Mouse (Mus musculus): ENCODE measurements around the gene Hoxd10. TPM values are rescaled to one million over a fixed set of nuclear protein-coding genes. Genes with fewer than 3 reads are reported as not detected.

The Hoxd10 gene
- total and polyA plus RNA-seq, 2 experiments = not detected

DNA sequence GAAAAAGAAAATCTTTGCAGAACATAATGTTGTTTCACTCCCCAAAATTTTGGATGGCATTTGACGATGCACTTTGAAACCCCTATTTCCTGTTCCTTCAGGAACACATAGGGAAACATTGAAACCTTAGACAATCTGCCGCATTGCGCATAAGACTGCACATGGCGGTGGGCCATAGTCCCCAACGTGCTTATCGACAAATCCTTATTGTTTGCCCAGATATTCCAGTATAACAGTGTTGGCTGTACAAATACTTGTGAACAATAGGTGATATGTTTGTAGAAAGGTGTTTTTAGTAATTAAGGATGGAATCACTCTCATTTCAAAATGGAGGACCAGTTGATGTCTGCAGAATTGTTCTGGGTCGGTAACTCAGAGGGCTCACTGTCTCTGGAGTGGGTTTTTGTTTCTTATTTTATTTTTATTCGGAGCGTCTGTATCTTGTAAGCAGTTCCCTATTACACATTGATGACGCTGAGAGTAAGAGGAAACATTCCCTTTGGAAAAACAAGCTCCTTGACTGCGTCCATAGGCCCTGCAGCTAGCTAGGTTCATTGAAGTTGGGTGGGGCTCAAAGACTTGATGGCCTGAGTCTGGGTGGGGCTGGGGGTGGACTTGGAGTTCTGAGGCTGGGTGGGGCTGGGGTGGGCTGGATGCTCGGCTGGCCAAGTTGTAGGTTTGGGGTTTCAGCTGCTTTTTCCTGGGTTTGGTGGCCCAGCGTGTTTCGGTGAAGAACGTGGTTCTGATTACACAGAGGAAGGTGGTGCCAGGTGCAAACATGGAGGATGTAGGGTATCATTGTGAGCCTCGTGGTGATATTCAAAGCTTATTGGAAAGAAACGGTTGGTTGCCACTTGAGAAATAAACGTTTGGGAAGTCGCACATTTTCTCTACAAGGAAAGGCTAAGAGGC lies 21.8 kb downstream of the Hoxd10 start:
- peaks cover 30% of the 10 kb centered on the region; the same call in 1 of the 2 replicates for H3K27me3 ChIP-seq (ENCODE audit: control insufficient read depth, insufficient read depth, low read length)
- H3K36me3 ChIP-seq (ENCODE audit: control insufficient read depth, insufficient read depth, low read length) = no peaks in the 10 kb centered on the region
- no peak overlapping the region for H3K9ac ChIP-seq (ENCODE audit: low read depth, low read length)
- no peak for DNase-seq (ENCODE audit: extremely low read depth, low read depth, low spot score)
- TF ChIP-seq CTCF (IDR thresholded peaks at IDR 0.05; ENCODE audit: low read depth, low read length) = no peak
- no peak for TF ChIP-seq POLR2A (IDR thresholded peaks at IDR 0.05; ENCODE audit: extremely low read depth, insufficient read depth, low read length)
- H3K27ac ChIP-seq (replicated peaks; ENCODE audit: insufficient read depth, low read depth, low read length) = no peak overlapping the region
- no peak overlapping the region for H3K4me3 ChIP-seq (ENCODE audit: insufficient read depth, low read depth, low read length)
- no peaks in the 10 kb centered on the region for H3K4me1 ChIP-seq (ENCODE audit: control insufficient read depth, insufficient read depth, low read length)
- WGBS = 14% methylated on average over 19 of the region's 19 CpGs
- no peaks in the 10 kb centered on the region for H3K79me2 ChIP-seq (ENCODE audit: control insufficient read depth, insufficient read depth, low read length)

DNA sequence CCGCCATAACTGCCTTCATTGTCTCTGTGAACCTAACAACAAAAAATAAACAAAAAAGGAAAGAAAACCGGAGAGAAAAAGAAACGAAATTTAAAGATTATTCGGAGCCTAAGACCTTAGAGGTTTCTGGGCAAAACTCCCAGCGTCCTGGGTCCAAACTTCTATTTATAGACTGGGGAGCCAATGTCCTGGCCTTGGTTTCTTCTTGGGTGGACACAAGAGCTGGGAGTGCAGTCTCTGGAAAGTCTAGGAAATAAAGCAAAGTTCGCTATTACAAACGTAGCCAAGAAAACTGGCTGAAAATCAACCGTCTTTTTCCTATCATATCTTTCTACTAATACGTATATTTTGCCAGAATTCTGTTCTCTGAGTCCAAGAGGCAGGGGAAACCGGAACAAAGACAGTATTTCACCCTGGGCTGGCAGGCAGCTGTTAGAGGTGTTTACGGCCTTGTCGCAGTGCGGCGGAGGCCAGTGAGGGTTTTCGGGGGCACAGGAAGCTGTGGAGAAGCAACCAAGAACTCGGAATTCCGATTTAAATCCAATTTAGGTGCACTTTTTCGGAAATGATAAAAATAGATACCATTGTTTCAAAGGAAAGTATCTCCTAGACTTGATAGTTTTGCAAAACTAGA lies 22.5 kb downstream of the Hoxd10 start:
- Histone ChIP-seq H3K4me1 (ENCODE audit: control insufficient read depth, insufficient read depth, low read length) (no peaks in the 10 kb centered on the region), H3K4me3 (ENCODE audit: insufficient read depth, low read depth, low read length) (no peak overlapping the region), H3K79me2 (ENCODE audit: control insufficient read depth, insufficient read depth, low read length) (no peaks in the 10 kb centered on the region), H3K27me3 (ENCODE audit: control insufficient read depth, insufficient read depth, low read length) (peaks cover 25% of the 10 kb centered on the region; the same call in 1 of the 2 replicates), H3K9ac (ENCODE audit: low read depth, low read length) (no peak overlapping the region), H3K36me3 (ENCODE audit: control insufficient read depth, insufficient read depth, low read length) (no peaks in the 10 kb centered on the region), H3K27ac (replicated peaks; ENCODE audit: insufficient read depth, low read depth, low read length) (no peak overlapping the region)
- 12% methylated on average over 18 of the region's 18 CpGs for WGBS
- no peak for DNase-seq (ENCODE audit: extremely low read depth, low read depth, low spot score)
- TF ChIP-seq POLR2A (IDR thresholded peaks at IDR 0.05; ENCODE audit: extremely low read depth, insufficient read depth, low read length) (no peak), CTCF (IDR thresholded peaks at IDR 0.05; ENCODE audit: low read depth, low read length) (no peak)

GRCm38 (mm10) chr2:74714881-74715280 lies 23.2 kb downstream of the Hoxd10 start:
- DNase-seq (ENCODE audit: extremely low read depth, low read depth, low spot score) = no peak
- H3K27ac ChIP-seq (replicated peaks; ENCODE audit: insufficient read depth, low read depth, low read length) = no peak overlapping the region

GRCm38 (mm10) chr2:74715504-74716241 lies 23.9 kb downstream of the Hoxd10 start:
- no peak overlapping the region for H3K4me3 ChIP-seq (ENCODE audit: insufficient read depth, low read depth, low read length)
- H3K79me2 ChIP-seq (ENCODE audit: control insufficient read depth, insufficient read depth, low read length) = no peaks in the 10 kb centered on the region
- peak; percentile 47 for DNase-seq (ENCODE audit: extremely low read depth, low read depth, low spot score)
- H3K9ac ChIP-seq (ENCODE audit: low read depth, low read length) = no peak overlapping the region
- WGBS = 7% methylated on average over 26 of the region's 26 CpGs
- no peaks in the 10 kb centered on the region for H3K36me3 ChIP-seq (ENCODE audit: control insufficient read depth, insufficient read depth, low read length)
- no peaks in the 10 kb centered on the region for H3K4me1 ChIP-seq (ENCODE audit: control insufficient read depth, insufficient read depth, low read length)
- H3K27me3 ChIP-seq (ENCODE audit: control insufficient read depth, insufficient read depth, low read length) = peaks cover 24% of the 10 kb centered on the region; the same call in 1 of the 2 replicates
- TF ChIP-seq POLR2A (IDR thresholded peaks at IDR 0.05; ENCODE audit: extremely low read depth, insufficient read depth, low read length) (no peak), CTCF (IDR thresholded peaks at IDR 0.05; ENCODE audit: low read depth, low read length) (peak; percentile 91)
- no peak overlapping the region for H3K27ac ChIP-seq (replicated peaks; ENCODE audit: insufficient read depth, low read depth, low read length)

More at GRCm38 (mm10) chr2:74714881-74715280, 23.2 kb downstream of the Hoxd10 start:
- 8% methylated on average over 14 of the region's 14 CpGs for WGBS
- H3K4me3 ChIP-seq (ENCODE audit: insufficient read depth, low read depth, low read length) = no peak overlapping the region
- H3K36me3 ChIP-seq (ENCODE audit: control insufficient read depth, insufficient read depth, low read length) = no peaks in the 10 kb centered on the region
- no peaks in the 10 kb centered on the region for H3K79me2 ChIP-seq (ENCODE audit: control insufficient read depth, insufficient read depth, low read length)
- H3K4me1 ChIP-seq (ENCODE audit: control insufficient read depth, insufficient read depth, low read length) = no peaks in the 10 kb centered on the region
- TF ChIP-seq POLR2A (IDR thresholded peaks at IDR 0.05; ENCODE audit: extremely low read depth, insufficient read depth, low read length) = no peak
- no peak for TF ChIP-seq CTCF (IDR thresholded peaks at IDR 0.05; ENCODE audit: low read depth, low read length)
- H3K27me3 ChIP-seq (ENCODE audit: control insufficient read depth, insufficient read depth, low read length) = peaks cover 26% of the 10 kb centered on the region; the same call in 1 of the 2 replicates
- H3K9ac ChIP-seq (ENCODE audit: low read depth, low read length) = no peak overlapping the region

- Histone ChIP-seq H3K79me2 (ENCODE audit: control insufficient read depth, insufficient read depth, low read length) (no peaks in the 10 kb centered on the region), H3K27me3 (ENCODE audit: control insufficient read depth, insufficient read depth, low read length) (peaks cover 17% of the 10 kb centered on the region), H3K36me3 (ENCODE audit: control insufficient read depth, insufficient read depth, low read length) (no peaks in the 10 kb centered on the region), H3K9ac (ENCODE audit: low read depth, low read length) (no peak overlapping the region), H3K4me3 (ENCODE audit: insufficient read depth, low read depth, low read length) (no peak overlapping the region), H3K27ac (replicated peaks; ENCODE audit: insufficient read depth, low read depth, low read length) (no peak overlapping the region), H3K4me1 (ENCODE audit: control insufficient read depth, insufficient read depth, low read length) (no peaks in the 10 kb centered on the region)
- no peak for DNase-seq (ENCODE audit: extremely low read depth, low read depth, low spot score)
- no peak for TF ChIP-seq CTCF (IDR thresholded peaks at IDR 0.05; ENCODE audit: low read depth, low read length)
- TF ChIP-seq POLR2A (IDR thresholded peaks at IDR 0.05; ENCODE audit: extremely low read depth, insufficient read depth, low read length) = no peak
- WGBS = 15% methylated on average over 2 of the region's 2 CpGs
These were observed 28.7 kb downstream of the Hoxd10 start for GRCm38 (mm10) chr2:74720384-74720783.
